Mouse (Mus musculus) limb, embryonic 10.5 days (tissue): ENCODE measurements at regions not wholly inside any gene's neighbourhood (a gene's known extent, or its start where the extent isn't known, plus 50 kb on each side); places are given as distances from the start of the nearest gene placed in this dataset.
A peak's percentile ranks its signal among the peaks of the same experiment; 100 is the strongest.

ENCODE experiments used
- DNase-seq: peaks from one replicate; pipeline ENCODE4 v3.0.0-alpha.2; 2017; ENCODE audit warnings: low spot score
- H3K27ac ChIP-seq: fragments of 300-500 bp; sonication (generic); 2 replicates; pipeline ENCODE4 v1.5.1; 2016; ENCODE audit warnings: mild to moderate bottlenecking
- H3K27me3 ChIP-seq: fragments of 300-500 bp; sonication (generic); 2 replicates; pipeline ENCODE4 v1.6.1; 2016; ENCODE audit warnings: low read depth, mild to moderate bottlenecking; ENCODE audit not compliant: poor library complexity, severe bottlenecking
- H3K36me3 ChIP-seq: fragments of 300-500 bp; sonication (generic); 2 replicates; pipeline ENCODE4 v1.6.1; 2016; ENCODE audit warnings: mild to moderate bottlenecking, moderate library complexity
- H3K4me1 ChIP-seq: fragments of 300-500 bp; sonication (generic); 2 replicates; pipeline ENCODE4 v1.6.1; 2016
- H3K4me3 ChIP-seq: fragments of 300-500 bp; sonication (generic); 2 replicates; pipeline ENCODE4 v1.5.1; 2016; ENCODE audit warnings: mild to moderate bottlenecking, moderate library complexity
- H3K9me3 ChIP-seq: fragments of 300-500 bp; sonication (generic); replicated peaks from 2 replicates; pipeline ENCODE4 v1.6.1; 2016; ENCODE audit warnings: mild to moderate bottlenecking
- WGBS: fragments of 180-500 bp; shearing (Covaris S2); methylation state at CpG from one replicate; pipeline ENCODE4 v1.1.7; 2016; 5-methylcytosine and 5-hydroxymethylcytosine counted together

DNA sequence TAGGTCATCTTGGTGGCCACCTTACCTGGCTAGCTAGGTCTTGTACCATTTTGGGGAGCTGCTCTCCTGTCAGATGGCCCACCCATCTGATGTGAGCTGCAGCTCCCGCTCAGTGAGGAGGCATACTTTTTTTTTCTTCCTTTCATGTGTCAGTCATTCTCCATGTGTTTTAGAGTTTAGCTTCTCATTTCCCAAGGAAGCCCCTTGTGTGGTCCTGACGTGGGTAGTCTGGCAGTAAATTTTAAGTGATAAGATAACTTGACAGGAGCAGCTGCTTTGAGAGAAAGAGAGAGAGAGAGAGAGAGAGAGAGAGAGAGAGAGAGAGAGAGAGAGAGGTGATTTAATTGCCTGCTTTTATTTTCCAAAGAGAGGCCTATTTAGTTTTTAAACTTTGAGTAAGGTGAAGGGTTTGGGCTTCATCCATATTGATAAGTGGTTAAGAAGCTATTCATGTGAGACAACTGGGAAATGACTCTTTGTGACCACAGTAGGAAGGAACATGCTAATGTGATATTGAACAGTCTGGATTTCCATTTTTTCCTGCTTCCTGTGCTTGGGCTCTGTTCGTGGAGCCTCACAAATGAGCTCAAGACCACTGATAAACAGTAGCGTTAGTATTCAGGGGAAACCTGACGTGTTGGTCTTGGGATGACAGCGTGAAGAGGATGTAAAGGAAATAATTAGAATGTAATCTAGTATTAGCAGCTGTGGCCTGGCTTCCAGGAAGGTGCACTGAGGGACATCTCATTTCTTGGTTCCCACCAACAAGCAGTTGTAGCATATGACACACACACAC lies 92.1 kb downstream of the Dact1 start:
- no peaks in the 10 kb centered on the region for H3K9me3 ChIP-seq
- peaks cover 48% of the 10 kb centered on the region for H3K27me3 ChIP-seq
- H3K36me3 ChIP-seq: no peaks in the 10 kb centered on the region
- H3K4me1 ChIP-seq: peaks cover 22% of the 10 kb centered on the region
- 48% methylated on average over 6 of the region's 6 CpGs for WGBS
- H3K4me3 ChIP-seq: no peak overlapping the region
- DNase-seq: no peak
- H3K27ac ChIP-seq: no peak overlapping the region

GRCm38 (mm10) chr12:71407294-71407693 lies 97.6 kb downstream of the Dact1 start:
- Histone ChIP-seq H3K36me3 (no peaks in the 10 kb centered on the region), H3K4me3 (no peak overlapping the region), H3K9me3 (no peaks in the 10 kb centered on the region), H3K27me3 (peaks cover 53% of the 10 kb centered on the region), H3K4me1 (peaks cover 28% of the 10 kb centered on the region), H3K27ac (no peak overlapping the region)
- no peak for DNase-seq
- 64% methylated on average over 3 of the region's 3 CpGs for WGBS

DNA sequence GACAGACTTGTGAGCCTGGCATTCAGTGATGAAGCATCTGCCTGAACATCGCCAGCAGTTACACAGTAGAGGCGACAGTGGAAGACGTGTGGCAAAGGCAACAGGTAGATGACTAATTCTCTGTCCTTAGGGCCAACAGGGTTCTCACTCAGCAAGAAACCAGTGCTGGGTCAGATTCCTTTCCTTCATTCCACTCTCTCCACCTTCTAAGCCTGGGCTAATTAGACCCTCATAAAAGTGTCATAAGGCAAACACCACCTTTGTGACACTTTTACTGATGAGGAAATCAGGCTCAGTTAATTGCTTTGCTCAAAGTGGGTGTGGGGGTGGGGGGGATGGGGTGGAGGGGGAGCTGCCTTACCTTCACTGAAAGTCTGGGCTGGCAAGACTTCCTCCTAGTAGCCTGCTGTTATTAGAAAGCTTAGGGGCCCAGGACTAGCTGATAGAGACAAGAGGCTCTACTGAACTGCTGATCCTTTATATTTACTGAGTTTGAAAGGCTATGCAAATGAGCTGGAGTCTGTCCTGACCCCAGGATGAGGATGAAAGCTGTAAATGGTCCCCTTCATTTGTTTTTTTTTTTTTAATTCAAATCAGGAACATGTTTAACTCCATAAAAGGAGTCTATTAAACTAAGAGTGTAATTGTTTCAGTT lies 98.8 kb downstream of the Dact1 start:
- H3K9me3 ChIP-seq: no peaks in the 10 kb centered on the region
- peaks cover 56% of the 10 kb centered on the region for H3K27me3 ChIP-seq
- H3K4me3 ChIP-seq: no peak overlapping the region
- H3K27ac ChIP-seq: no peak overlapping the region
- 8% methylated on average over 3 of the region's 3 CpGs for WGBS
- no peak for DNase-seq
- H3K4me1 ChIP-seq: peaks cover 33% of the 10 kb centered on the region
- no peaks in the 10 kb centered on the region for H3K36me3 ChIP-seq

DNA sequence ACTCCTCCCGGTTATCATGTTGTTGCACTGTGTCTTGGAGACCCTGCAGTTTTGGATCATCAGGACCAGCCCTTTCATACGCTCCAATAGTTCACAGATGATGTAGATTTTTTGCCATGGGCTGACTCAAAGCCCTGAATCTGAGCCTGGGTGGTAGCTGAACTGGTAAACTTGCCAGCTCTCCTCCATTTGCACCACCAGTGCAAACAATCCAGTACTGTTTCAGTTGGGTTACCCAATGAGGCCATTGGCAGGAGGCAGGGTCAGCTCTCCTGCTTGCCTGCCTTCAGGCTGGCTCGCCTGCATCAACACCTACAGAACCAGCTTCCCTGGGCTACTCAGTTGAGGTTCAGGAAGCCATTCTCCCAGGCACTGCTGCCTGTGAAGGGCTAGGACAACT lies 102.6 kb downstream of the Dact1 start:
- Histone ChIP-seq H3K27me3 (peaks cover 40% of the 10 kb centered on the region), H3K27ac (peak overlapping the region; percentile 53; the same call in 1 of the 2 replicates), H3K36me3 (no peaks in the 10 kb centered on the region), H3K4me3 (no peak overlapping the region), H3K9me3 (no peaks in the 10 kb centered on the region), H3K4me1 (peaks cover 25% of the 10 kb centered on the region)
- 77% methylated on average over 3 of the region's 3 CpGs for WGBS
- DNase-seq: no peak

DNA sequence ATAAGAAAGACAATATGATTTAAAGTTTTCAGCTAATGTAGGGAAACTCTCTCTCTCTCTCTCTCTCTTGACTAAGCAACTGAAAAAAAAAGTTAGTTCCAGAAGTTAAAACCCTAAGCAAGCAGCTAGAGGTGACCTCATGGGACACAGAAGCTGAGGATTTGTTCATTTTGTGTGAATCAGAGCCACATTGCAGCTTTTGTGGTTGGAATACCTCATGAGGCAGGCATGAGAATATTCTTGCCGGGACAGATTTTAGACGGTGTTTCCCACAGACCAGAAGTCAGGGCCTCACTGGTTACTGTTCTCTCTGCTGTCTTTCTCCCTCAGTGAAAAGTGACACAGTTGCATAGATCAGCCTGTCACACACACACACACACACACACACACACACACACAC lies 107.3 kb downstream of the Dact1 start:
- Histone ChIP-seq H3K27ac (no peak overlapping the region), H3K36me3 (no peaks in the 10 kb centered on the region), H3K9me3 (no peaks in the 10 kb centered on the region), H3K27me3 (peaks cover 18% of the 10 kb centered on the region), H3K4me3 (no peak overlapping the region), H3K4me1 (peaks cover 22% of the 10 kb centered on the region)
- DNase-seq: no peak
- 91% methylated on average over 2 of the region's 2 CpGs for WGBS

GRCm38 (mm10) chr12:71418186-71418585 lies 108.5 kb downstream of the Dact1 start:
- DNase-seq: no peak
- Histone ChIP-seq H3K4me1 (peaks cover 17% of the 10 kb centered on the region), H3K4me3 (no peak overlapping the region), H3K9me3 (no peaks in the 10 kb centered on the region), H3K36me3 (no peaks in the 10 kb centered on the region), H3K27ac (no peak overlapping the region), H3K27me3 (peaks cover 6% of the 10 kb centered on the region)
- WGBS: 72% methylated on average over 7 of the region's 7 CpGs

GRCm38 (mm10) chr12:71419161-71419560 lies 109.5 kb downstream of the Dact1 start:
- Histone ChIP-seq H3K36me3 (no peaks in the 10 kb centered on the region), H3K27ac (no peak overlapping the region), H3K4me1 (peaks cover 17% of the 10 kb centered on the region), H3K27me3 (0 out of 2 replicates have a peak, but pooled peaks cover 5% of the 10 kb centered on the region), H3K4me3 (no peak overlapping the region), H3K9me3 (no peaks in the 10 kb centered on the region)
- no peak for DNase-seq
- WGBS: 85% methylated on average over 4 of the region's 4 CpGs

DNA sequence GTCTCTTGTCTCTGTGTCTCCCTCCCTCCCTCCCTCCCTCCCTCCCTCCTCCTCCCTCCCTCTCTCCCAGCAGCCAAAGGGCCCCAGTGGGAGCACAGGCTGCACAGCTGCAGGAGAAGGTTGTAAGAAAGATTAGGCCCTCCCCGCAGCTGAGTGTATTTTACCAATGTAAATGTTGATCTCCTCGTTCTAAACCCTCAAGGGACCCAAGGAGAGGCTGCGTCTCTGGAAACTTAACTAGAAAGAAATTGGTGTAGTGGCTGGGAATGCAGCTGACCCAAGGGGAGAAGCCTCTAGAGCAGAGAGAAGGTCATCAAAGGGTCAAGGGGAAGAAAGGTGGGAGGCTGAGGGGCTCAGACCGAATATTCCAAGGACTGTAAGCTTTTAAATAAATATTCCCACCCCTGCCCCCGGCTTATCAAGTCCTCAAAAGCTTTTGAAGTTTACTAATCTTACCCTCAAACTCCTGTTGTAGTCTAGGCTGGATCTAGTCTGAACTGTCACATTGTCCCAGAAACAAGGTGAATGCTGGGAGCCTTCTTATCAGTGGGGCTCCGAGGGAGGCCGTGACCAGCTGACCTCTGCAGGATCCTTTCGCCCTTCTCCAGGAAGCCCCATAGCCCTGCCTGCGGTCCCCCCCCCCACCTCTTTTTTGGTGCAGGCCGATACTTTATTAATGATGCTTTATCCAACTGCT lies 116.5 kb downstream of the Dact1 start:
- H3K27me3 ChIP-seq: no peaks in the 10 kb centered on the region
- no peak overlapping the region for H3K27ac ChIP-seq
- H3K4me1 ChIP-seq: peaks cover 30% of the 10 kb centered on the region
- H3K9me3 ChIP-seq: no peaks in the 10 kb centered on the region
- WGBS: 27% methylated on average over 10 of the region's 10 CpGs
- no peaks in the 10 kb centered on the region for H3K36me3 ChIP-seq
- DNase-seq: no peak
- no peak overlapping the region for H3K4me3 ChIP-seq

GRCm38 (mm10) chr12:71427974-71428373 lies 118.3 kb downstream of the Dact1 start:
- Histone ChIP-seq H3K27me3 (no peaks in the 10 kb centered on the region), H3K9me3 (no peaks in the 10 kb centered on the region), H3K4me1 (peaks cover 40% of the 10 kb centered on the region), H3K4me3 (no peak overlapping the region), H3K36me3 (no peaks in the 10 kb centered on the region), H3K27ac (no peak overlapping the region)
- DNase-seq: no peak
- 86% methylated on average over 2 of the region's 2 CpGs for WGBS

DNA sequence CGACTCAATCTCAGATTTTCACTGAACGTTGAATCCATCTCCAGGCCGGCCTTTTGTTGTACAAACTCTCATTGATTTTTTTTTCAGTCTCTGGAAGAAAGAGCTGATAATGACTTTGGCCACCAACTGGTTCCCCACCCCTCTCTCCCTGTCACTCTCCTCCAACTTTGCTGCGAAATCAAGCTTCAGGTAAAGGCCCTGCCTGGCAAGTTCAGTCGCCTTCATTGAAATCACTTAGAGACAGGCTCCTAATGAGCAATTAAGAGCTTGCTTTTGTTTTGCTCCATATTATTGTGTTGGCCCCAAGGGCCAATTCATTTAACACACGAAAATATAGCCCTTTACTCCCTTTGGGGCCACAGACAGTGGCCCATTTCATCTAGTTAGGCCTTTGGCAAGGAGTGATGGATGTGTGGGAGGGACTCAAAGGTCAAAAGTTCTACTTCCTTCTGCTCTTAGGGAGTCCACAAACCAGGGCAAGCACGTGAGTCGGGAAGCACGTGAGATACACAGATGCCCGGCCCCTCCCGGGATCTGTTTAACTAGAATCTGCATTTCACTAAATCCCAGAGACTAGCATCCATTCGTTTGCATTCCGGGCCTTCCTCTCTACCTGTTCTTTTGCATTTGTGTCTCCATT lies 120.0 kb downstream of the Dact1 start:
- H3K27ac ChIP-seq: 0 out of 2 replicates have a peak overlapping the region, but pooled peaks have one; percentile 8
- H3K9me3 ChIP-seq: no peaks in the 10 kb centered on the region
- H3K27me3 ChIP-seq: peaks cover 1% of the 10 kb centered on the region; the same call in 1 of the 2 replicates
- peak; percentile 65 for DNase-seq
- H3K4me1 ChIP-seq: peaks cover 57% of the 10 kb centered on the region
- no peak overlapping the region for H3K4me3 ChIP-seq
- H3K36me3 ChIP-seq: no peaks in the 10 kb centered on the region
- WGBS: 25% methylated on average over 13 of the region's 13 CpGs

DNA sequence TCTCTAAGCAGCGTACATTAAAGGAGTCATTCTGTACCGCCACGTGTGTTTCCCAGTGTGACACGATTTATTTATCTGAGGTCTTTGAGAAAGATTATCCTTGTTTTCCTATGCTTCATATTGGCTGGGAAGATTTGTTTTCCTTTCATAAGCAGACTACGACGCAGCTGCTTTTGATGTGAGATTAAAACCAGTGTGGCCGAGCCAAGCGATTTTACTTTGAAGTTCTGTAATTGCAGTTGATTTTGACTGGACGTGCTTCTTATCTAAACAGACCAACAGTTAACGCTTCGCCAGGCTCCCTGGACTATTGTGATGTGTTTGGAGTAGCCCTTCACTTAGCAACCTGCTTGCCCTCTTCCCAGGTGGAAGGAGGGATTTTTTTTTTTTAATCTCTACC lies 120.6 kb downstream of the Dact1 start:
- Histone ChIP-seq H3K27ac (no peak overlapping the region), H3K4me1 (peaks cover 61% of the 10 kb centered on the region), H3K9me3 (no peaks in the 10 kb centered on the region)

GRCm38 (mm10) chr12:71431116-71431515 lies 121.4 kb downstream of the Dact1 start:
- no peaks in the 10 kb centered on the region for H3K36me3 ChIP-seq
- no peak overlapping the region for H3K4me3 ChIP-seq
- no peak for DNase-seq
- no peak overlapping the region for H3K27ac ChIP-seq
- H3K27me3 ChIP-seq: peaks cover 6% of the 10 kb centered on the region; the same call in 1 of the 2 replicates
- H3K4me1 ChIP-seq: peaks cover 55% of the 10 kb centered on the region
- H3K9me3 ChIP-seq: no peaks in the 10 kb centered on the region
- 67% methylated on average over 8 of the region's 8 CpGs for WGBS

More for the DNA sequence above, 120.6 kb downstream of the Dact1 start:
- no peak for DNase-seq
- Histone ChIP-seq H3K36me3 (no peaks in the 10 kb centered on the region), H3K27me3 (peaks cover 6% of the 10 kb centered on the region; the same call in 1 of the 2 replicates), H3K4me3 (no peak overlapping the region)
- 25% methylated on average over 11 of the region's 11 CpGs for whole genome bisulfite sequencing
